Mouse (Mus musculus) embryonic facial prominence, embryonic 10.5 days (tissue): Measurements from ENCODE around the gene Mfap1a. TPM values are rescaled to one million over a fixed set of nuclear protein-coding genes. Genes with fewer than 3 reads are reported as not detected.
"Not testable (repeated sequence)": the region's sequence is repeated elsewhere in the genome, so short reads cannot be mapped to it uniquely, and the experiment has no call there.

ENCODE experiments used
- DNase-seq: peaks from one replicate; pipeline ENCODE4 v3.0.0-alpha.2; 2017; ENCODE audit warnings: low spot score
- H3K27ac ChIP-seq: fragments of 300-500 bp; sonication (generic); replicated peaks from 2 replicates; pipeline ENCODE4 v1.5.1; 2016; ENCODE audit warnings: mild to moderate bottlenecking
- H3K27me3 ChIP-seq: fragments of 300-500 bp; sonication (generic); replicated peaks from 2 replicates; pipeline ENCODE4 v1.6.1; 2016; ENCODE audit warnings: low read depth, mild to moderate bottlenecking; ENCODE audit not compliant: poor library complexity, severe bottlenecking
- H3K36me3 ChIP-seq: fragments of 300-500 bp; sonication (generic); replicated peaks from 2 replicates; pipeline ENCODE4 v1.6.1; 2016; ENCODE audit warnings: mild to moderate bottlenecking, moderate library complexity
- H3K4me1 ChIP-seq: fragments of 300-500 bp; sonication (generic); 2 replicates; pipeline ENCODE4 v1.6.1; 2016
- H3K4me3 ChIP-seq: fragments of 300-500 bp; sonication (generic); 2 replicates; pipeline ENCODE4 v1.5.1; 2016; ENCODE audit warnings: mild to moderate bottlenecking, moderate library complexity
- H3K9me3 ChIP-seq: fragments of 300-500 bp; sonication (generic); 2 replicates; pipeline ENCODE4 v1.6.1; 2016; ENCODE audit warnings: mild to moderate bottlenecking
- WGBS: fragments of 180-500 bp; shearing (Covaris S2); methylation state at CpG from one replicate; pipeline ENCODE4 v1.1.7; 2016; 5-methylcytosine and 5-hydroxymethylcytosine counted together
- polyA plus RNA-seq: library from polyadenylated mRNA; unstranded; fragments of >200 nt; fragmentation: Nextera tagmentation; extraction: Ambion mirVana; gene quantifications from 2 replicates; pipeline ENCODE4 v1.2.1, GENCODE M21; 2016

Mfap1a gene
- polyA plus RNA-seq = 27.1 and 28.6 TPM in 2 replicates

- not testable (repeated sequence) for H3K27me3 ChIP-seq, H3K9me3 ChIP-seq
- peak; percentile 90 for DNase-seq
- Histone ChIP-seq H3K27ac (peak within 1 kb of the TSS; percentile 80), H3K4me1 (peaks cover 18% of the 10 kb centered on the region), H3K36me3 (peaks cover 44% of the 10 kb centered on the region), H3K4me3 (peak within 1 kb of the TSS; percentile 67)
- WGBS = 5% methylated on average over 42 of the region's 42 CpGs
Observed at GRCm38 (mm10) chr2:121505942-121506882, at the start of gene Mfap1a, which contains the start of gene Wdr76. Gene Mfap1a, minus strand, starts transcription at chr2:121506665. Gene Wdr76, plus strand, starts transcription at chr2:121506723.

GRCm38 (mm10) chr2:121551271-121551670 lies 44.8 kb upstream of the Mfap1a start:
- no peak for DNase-seq
- Histone ChIP-seq H3K36me3 (peaks cover 42% of the 10 kb centered on the region), H3K27me3 (no peaks in the 10 kb centered on the region), H3K4me1 (peaks cover 12% of the 10 kb centered on the region), H3K9me3 (no peaks in the 10 kb centered on the region), H3K4me3 (no peak overlapping the region), H3K27ac (peak overlapping the region; percentile 7; the same call in 1 of the 2 replicates)
- 86% methylated on average over 8 of the region's 8 CpGs for WGBS

- H3K9me3 ChIP-seq = no peaks in the 10 kb centered on the region
- H3K4me3 ChIP-seq = no peak overlapping the region
- no peak for DNase-seq
- H3K4me1 ChIP-seq = peaks cover 9% of the 10 kb centered on the region
- WGBS = 97% methylated on average over 6 of the region's 6 CpGs
- H3K27ac ChIP-seq = no peak overlapping the region
- no peaks in the 10 kb centered on the region for H3K27me3 ChIP-seq
- peaks cover 57% of the 10 kb centered on the region for H3K36me3 ChIP-seq
Observed at GRCm38 (mm10) chr2:121549630-121550029, 43.2 kb upstream of the Mfap1a start.

GRCm38 (mm10) chr2:121544829-121545228 lies 38.4 kb upstream of the Mfap1a start:
- Histone ChIP-seq H3K9me3 (no peaks in the 10 kb centered on the region), H3K27ac (no peak overlapping the region), H3K4me1 (no peaks in the 10 kb centered on the region), H3K4me3 (no peak overlapping the region), H3K36me3 (peaks cover 93% of the 10 kb centered on the region), H3K27me3 (no peaks in the 10 kb centered on the region)
- no peak for DNase-seq
- WGBS = 91% methylated on average over 3 of the region's 3 CpGs

DNA sequence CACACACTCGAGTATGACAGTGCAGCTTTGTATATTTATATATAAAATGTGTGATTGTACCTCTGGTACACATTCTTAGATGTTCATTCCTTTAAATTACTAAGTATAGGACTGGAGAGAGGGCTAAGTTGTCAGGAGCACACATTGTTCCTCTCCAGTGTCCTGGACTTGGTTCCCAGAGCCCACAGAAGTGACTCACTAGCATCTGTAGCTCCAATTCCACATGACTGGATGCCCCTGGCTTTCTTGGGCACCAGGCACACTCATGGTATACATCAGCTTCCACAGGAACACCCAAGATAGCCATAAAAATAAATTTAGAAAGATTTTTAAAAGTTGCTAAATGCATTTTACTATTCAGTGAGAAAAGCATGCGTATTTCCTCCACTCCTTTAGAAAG lies 18.6 kb upstream of the Mfap1a start:
- H3K36me3 ChIP-seq = peaks cover 82% of the 10 kb centered on the region
- WGBS = 91% methylated on average over 2 of the region's 2 CpGs
- 0 out of 2 replicates have a peak, but pooled peaks cover 2% of the 10 kb centered on the region for H3K9me3 ChIP-seq
- no peak overlapping the region for H3K27ac ChIP-seq
- no peaks in the 10 kb centered on the region for H3K27me3 ChIP-seq
- no peak for DNase-seq
- no peaks in the 10 kb centered on the region for H3K4me1 ChIP-seq
- H3K4me3 ChIP-seq = no peak overlapping the region

DNA sequence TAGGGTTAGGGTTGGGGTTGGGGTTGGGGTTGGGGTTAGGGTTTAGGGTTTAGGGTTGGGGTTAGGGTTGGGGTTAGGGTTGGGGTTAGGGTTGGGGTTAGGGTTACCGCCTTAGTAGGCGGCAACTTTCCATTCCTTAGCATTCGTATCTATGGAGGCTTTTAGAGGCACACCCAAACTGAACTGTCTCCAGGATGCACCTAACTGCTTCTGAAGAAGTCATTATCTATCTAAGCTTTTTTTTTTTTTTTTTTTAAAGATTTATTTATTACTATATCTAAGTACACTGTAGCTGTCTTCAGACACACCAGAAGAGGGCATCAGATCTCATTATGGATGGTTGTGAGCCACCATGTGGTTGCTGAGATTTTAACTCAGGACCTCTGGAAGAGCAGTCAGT lies 16.4 kb upstream of the Mfap1a start:
- H3K9me3 ChIP-seq, H3K27me3 ChIP-seq, H3K4me3 ChIP-seq, H3K27ac ChIP-seq, DNase-seq, H3K4me1 ChIP-seq: not testable (repeated sequence)
- WGBS = 95% methylated on average over 3 of the region's 3 CpGs
- peaks cover 85% of the 10 kb centered on the region for H3K36me3 ChIP-seq

DNA sequence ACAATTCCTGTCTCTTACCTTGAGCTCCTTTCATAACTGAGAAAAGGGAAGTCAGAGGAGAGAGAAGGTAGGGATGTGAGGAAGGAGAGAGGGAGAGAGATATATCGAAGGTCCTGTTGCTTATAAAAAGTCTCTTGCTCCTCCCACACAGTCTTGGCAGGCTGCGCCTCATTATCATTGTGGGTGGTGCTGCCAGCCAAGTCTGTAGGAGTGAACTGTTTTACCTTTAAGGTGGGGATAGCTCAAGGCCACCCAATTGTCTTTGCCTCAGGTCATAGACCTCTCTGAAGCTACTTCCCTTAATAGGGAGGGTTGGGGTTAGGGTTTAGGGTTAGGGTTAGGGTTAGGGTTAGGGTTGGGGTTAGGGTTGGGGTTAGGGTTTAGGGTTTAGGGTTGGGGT lies 15.5 kb upstream of the Mfap1a start:
- 97% methylated on average over 2 of the region's 2 CpGs for WGBS
- DNase-seq = no peak
- peaks cover 90% of the 10 kb centered on the region for H3K36me3 ChIP-seq

DNA sequence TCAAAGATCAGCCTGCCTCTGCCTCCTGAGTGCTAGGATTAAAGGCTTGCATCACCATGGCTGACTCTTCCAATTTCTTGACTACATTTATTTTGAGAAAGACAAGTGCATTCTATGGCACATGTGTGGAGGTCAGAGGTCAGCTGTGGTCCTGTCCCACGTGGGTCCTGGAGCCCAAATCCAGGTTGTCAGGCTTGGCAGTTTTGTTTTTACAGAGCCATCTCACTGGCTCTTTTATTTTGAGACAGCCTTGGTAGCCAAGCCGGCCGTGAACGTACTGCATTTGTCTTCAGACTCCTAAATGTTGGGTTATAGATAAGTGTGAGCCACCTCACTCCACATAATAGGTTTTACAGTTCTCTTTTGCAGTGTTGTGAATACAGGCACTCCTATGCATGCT lies 12.2 kb upstream of the Mfap1a start:
- H3K4me3 ChIP-seq, H3K27me3 ChIP-seq, DNase-seq, H3K27ac ChIP-seq, H3K4me1 ChIP-seq, H3K9me3 ChIP-seq: not testable (repeated sequence)
- WGBS = 93% methylated on average over 4 of the region's 4 CpGs
- H3K36me3 ChIP-seq = peaks cover 87% of the 10 kb centered on the region

More for the DNA sequence above, 15.5 kb upstream of the Mfap1a start:
- no peaks in the 10 kb centered on the region for H3K4me1 ChIP-seq
- 0 out of 2 replicates have a peak, but pooled peaks cover 2% of the 10 kb centered on the region for H3K9me3 ChIP-seq
- no peak overlapping the region for H3K4me3 ChIP-seq
- no peaks in the 10 kb centered on the region for H3K27me3 ChIP-seq
- H3K27ac ChIP-seq = no peak overlapping the region

DNA sequence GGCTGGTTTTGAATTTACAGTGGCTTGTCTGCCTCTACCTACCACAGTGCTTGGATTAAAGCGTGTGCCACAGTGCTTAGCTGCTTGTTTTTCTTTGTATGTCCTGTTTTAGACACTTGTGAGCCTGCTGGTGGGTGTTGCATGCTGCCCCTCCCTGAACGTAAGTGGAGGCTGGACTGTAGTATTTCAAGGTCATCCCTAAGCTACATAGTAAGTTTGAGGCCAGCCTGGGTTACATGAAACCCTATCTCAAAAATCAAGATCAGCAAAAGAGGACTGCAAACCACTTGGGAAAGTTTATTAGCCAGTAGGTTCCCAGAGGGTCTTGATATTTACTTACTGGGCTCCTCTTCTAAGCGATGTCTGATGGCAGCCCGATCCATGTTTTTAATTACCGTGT lies 11.6 kb upstream of the Mfap1a start:
- H3K27me3 ChIP-seq = no peaks in the 10 kb centered on the region
- H3K36me3 ChIP-seq = peaks cover 86% of the 10 kb centered on the region
- 93% methylated on average over 5 of the region's 5 CpGs for WGBS
- H3K4me3 ChIP-seq = no peak overlapping the region
- no peak overlapping the region for H3K27ac ChIP-seq
- DNase-seq = no peak
- no peaks in the 10 kb centered on the region for H3K4me1 ChIP-seq
- H3K9me3 ChIP-seq = 0 out of 2 replicates have a peak, but pooled peaks cover 2% of the 10 kb centered on the region

DNA sequence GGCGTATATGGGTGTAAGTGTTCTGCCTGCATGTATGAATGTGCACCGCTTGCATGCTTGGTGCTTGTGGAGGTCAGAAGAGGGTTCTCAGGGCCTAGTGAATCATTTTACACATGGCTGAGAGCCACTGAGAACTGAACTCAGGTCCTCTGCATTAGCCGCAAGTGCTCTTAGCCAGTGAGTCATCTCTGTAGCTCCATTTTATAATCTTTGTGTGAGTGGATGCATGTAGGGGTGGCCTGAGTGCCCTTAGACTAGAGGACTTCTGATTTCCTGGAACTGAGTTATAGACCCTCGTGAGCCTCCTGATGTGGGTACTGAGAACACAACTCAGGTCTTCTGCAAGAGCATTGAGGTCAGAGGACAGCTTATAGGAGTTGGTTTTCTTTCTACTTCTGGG lies 7.7 kb upstream of the Mfap1a start:
- Histone ChIP-seq H3K36me3 (peaks cover 88% of the 10 kb centered on the region), H3K27ac (no peak overlapping the region), H3K27me3 (no peaks in the 10 kb centered on the region), H3K4me1 (peaks cover 6% of the 10 kb centered on the region), H3K4me3 (no peak overlapping the region), H3K9me3 (no peaks in the 10 kb centered on the region)
- no peak for DNase-seq
- WGBS = 92% methylated on average over 4 of the region's 4 CpGs

GRCm38 (mm10) chr2:121512991-121513765 lies 6.7 kb upstream of the Mfap1a start:
- H3K4me1 ChIP-seq, H3K27me3 ChIP-seq, H3K9me3 ChIP-seq, H3K27ac ChIP-seq, H3K4me3 ChIP-seq, DNase-seq: not testable (repeated sequence)
- H3K36me3 ChIP-seq = peaks cover 88% of the 10 kb centered on the region
- WGBS = 92% methylated on average over 5 of the region's 5 CpGs

DNA sequence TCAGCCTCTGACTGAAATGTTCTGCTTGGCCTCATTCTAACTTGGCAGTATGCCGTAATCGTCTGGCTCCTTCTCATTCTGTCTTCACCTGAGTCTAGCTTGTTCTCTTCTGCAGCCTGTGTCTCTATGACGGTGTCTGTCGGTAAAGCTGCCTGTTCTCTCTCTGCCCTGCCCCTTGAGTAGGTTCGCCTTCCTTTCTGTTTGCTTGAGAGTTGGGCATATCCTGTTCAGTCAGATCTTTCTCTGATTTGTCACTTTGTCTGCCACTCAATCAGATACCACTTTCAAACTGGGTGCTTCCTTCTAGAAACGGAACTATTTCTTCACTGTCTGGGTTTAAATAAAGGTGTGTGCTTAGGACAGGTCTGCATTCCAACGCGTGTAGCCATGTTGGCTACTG lies 4.9 kb upstream of the Mfap1a start:
- H3K27ac ChIP-seq = no peak overlapping the region
- DNase-seq = no peak
- H3K36me3 ChIP-seq = peaks cover 71% of the 10 kb centered on the region
- no peak overlapping the region for H3K4me3 ChIP-seq
- H3K4me1 ChIP-seq = peaks cover 18% of the 10 kb centered on the region
- no peaks in the 10 kb centered on the region for H3K9me3 ChIP-seq
- WGBS = 95% methylated on average over 8 of the region's 8 CpGs
- H3K27me3 ChIP-seq = no peaks in the 10 kb centered on the region
